Mouse (Mus musculus) spleen, adult 18-20 months (tissue): ENCODE data around the gene Pgm5.
"Not testable (repeated sequence)": the region's sequence is repeated elsewhere in the genome, so short reads cannot be mapped to it uniquely, and the experiment has no call there.

Source experiments
- DNase-seq, 2 experiments: peaks; one replicate each; pipeline ENCODE4 v3.0.0; 2022; ENCODE audit warnings: mixed read lengths in 2 of 2

Gene Pgm5

DNA sequence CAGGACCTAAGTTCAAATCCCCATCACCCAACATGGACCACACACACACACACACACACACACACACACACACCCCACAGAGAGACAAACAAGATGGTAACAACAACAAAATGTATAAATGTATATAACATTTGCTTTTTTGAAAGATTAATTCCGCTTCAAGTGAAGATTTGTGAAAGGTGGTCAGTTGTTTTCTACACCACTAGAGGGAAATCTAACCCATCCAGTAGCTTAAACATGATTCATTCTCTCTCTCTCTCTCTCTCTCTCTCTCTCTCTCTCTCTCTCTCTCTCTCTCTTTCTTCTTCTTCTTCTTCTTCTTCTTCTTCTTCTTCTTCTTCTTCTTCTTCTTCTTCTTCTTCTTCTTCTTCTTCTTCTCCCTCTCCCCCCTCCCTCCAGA, 158.5 kb downstream of the Pgm5 start:
- DNase-seq = not testable (repeated sequence)

DNA sequence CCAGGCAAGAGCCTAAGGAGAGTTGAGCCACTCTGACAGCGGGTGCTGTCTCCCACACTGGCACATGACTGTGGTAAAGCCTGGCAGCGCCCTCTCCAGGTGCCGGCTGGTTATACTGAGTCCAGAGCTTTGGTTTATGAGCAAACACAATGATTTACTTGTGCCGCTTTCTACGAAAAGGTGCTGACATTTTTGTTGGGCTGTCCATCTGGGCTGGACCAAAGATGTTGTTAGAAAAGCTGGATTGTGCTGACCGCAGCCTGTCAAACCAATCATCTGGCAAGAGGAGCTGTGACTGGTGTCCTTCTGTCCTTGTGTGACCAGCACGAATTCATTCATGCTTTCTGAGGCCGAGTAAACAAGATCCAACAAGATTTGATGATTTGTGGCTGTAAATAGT, 159.9 kb downstream of the Pgm5 start:
- DNase-seq = peak in 1 of 2 experiments; percentile 17

DNA sequence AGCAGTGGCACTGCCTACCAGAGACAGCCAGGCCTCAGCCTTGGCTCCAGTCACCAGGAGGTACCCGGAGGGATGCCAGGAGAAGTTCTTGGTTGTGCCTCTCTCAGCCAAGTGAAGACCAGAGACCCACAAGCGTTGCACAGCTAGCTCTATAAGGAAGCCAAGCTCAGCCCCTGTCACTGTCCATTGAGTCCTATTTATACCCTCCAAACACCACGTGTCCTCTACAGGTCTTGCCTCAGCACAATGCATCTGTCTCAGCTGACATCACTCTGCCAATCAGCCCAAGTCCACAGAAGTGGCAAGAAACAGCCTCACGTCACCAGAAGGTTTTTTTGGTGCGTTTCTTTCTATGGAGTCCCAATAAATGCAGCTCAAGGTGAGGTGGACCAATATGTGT, 161.0 kb downstream of the Pgm5 start:
- no peak for DNase-seq

GRCm38 (mm10) chr19:24699910-24700309, 161.7 kb downstream of the Pgm5 start:
- no peak for DNase-seq

- no peak for DNase-seq
These were observed 162.5 kb downstream of the Pgm5 start for GRCm38 (mm10) chr19:24699196-24699595.

DNA sequence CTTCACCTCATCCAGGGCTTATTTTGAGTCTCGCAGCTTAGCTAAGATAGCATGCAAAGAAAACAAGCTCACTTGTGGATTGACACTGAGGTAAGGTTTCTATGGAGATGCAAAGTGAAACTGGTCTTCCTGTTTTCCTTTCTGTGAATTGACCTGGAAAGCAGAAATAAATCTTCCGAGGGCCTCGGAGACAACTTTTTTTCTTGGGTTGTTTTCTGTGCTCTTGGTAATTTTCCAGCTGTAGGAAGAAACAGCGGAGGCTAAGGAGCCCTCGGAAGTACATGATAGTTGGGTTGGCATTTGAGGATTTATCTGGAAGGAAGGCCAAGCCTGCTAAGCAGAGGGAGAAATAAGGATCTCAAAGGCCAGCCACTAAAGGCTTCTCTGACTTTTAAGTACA, 163.0 kb downstream of the Pgm5 start:
- DNase-seq = no peak

GRCm38 (mm10) chr19:24697946-24698345, 163.7 kb downstream of the Pgm5 start:
- no peak for DNase-seq

DNA sequence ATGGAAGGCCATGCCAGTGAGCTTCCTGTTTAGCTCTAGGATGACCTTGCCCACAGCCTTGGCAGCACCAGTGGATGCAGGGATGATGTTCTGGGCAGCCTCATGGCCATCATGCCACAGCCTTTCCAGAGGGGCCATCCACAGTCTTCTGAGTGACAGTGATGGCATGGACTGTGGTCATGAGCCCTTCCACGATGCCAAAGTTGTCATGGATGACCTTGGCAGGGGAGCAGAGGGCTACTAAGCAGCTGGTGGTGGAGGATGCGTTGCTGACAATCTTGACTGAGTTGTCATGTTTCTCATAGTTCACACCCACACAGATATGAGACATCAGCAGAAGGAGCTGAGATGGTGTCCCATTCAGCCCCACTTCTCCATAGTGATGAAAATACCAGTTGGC, 169.0 kb downstream of the Pgm5 start:
- DNase-seq = no peak

DNA sequence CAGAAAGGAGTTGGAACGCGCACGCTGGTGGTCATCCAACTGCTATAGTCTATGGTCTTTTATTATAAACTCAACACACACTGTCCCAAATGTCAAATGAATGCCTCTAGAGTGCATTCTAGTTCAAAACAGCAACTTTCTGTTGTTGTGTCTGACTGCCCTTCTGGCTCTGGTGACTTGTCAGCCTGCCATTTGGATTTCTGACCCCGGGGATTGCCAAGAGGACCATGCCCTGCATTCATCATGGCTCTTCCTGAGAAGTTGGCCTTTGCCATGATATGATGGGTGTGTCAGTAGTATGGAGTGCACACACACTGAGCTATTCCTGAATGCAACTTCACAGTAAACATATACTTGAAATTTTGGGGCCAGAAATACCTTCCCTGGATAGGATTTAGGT, 172.1 kb downstream of the Pgm5 start:
- DNase-seq = no peak

GRCm38 (mm10) chr19:24688327-24688726, 173.3 kb downstream of the Pgm5 start:
- DNase-seq = no peak

DNA sequence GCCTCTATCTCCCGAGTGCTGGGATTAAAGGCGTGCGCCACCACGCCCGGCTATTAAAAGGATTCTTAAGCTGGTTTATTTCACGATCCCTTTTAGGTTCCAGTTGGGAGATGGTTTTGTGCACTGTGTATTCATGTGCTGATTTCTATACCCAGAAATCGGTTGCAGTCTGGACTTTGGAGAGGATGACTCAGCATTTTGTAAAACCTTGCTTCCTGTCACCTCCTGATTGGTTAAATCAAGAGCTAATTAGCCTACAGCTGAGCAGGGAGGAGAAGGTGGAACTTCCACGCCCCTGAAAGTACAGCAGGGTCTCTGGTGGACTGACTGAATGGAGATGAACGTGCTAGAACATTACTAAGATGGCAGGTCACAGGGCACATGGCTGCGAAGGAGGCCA, 175.2 kb downstream of the Pgm5 start:
- DNase-seq = no peak

DNA sequence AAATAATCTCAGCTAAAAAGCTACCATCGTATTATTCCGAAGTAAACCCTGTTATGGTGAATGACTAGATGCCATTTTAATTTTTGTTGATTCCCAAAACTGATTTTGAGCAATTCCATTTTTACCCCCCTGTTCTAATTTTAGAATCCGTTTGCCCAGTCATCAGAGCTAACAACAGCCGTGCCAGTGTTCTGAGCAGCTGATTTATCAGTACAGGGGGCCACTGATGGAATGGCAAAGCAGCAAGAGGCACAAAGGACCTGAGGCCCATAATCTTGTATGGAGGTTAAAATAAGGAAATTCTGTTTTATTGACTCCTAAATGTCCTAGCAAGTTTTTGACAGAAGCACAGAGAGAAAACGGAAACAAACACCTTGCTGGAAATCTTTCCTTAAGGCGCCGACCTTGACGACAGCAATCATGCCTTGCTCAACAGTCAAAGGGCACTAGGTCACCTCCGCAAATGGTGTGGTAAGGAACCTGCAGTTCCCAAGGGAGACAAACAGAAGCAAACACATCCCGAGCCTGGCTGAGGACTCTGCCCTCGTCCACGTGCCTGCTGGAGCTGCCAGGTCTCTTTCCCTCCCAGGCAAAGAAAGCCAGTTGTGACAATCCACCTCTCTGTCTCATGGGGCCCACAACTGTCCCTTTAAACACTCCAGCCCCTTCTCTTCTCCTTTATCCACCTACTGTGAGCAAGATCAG, 178.5 kb downstream of the Pgm5 start:
- DNase-seq = no peak

DNA sequence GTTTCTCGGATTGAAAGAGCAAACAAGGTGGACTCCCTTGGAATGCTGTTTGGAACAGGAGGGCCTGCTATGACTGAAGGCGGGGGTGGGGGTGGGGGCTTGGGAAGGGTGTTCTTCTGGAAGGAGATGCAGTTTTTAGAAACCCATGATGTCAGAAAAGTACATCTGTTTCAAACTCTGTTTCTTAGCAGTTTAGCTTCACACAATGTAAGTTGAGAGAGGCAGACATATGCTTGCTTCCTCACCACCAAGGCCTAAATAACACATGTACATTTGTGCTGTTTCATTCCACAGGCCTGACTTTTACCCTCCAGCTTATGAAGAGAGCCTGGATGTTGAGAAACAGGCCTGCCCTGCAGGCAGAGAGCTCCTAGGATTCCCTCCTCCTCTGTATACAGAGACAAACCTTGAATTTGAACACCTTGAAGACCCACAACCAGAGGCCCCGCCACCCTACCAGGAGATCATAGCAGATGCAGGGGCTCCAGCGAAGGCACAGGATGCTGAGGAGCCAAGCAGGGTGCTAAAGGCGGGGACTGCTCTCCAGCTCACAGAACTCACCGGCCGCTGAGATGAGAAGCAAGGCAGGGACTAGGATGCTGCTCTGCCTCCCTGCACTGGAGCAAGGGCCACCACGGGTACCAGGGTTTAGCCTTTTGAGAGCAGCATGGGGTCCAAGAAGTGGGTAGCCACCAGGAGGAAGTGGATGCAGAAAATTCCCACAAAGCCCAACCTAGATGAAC, 184.2 kb downstream of the Pgm5 start:
- DNase-seq = no peak

DNA sequence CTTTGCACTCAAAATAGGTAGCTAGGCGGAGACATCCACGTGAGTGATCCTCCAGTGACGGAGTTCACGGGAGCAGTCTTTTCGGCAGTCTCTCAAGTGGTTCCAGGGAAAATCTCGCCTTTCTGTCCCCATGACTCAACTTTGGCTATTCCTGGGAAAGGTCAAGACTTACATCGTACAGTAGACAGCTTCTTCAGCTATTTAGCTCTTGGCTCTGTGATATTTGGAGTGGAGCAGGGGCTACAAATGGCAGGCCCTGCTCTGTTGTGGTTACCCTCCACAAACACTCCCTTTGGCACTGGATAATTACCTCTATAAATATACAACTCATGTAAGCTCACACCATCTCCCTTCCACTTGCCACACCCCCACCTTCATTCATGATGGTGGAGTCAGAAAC, 185.2 kb downstream of the Pgm5 start:
- no peak for DNase-seq

GRCm38 (mm10) chr19:24673762-24674161, 187.9 kb downstream of the Pgm5 start, which contains the start of gene Tmem252:
Tmem252 (plus strand) TSS chr19:24674008.
- no peak for DNase-seq

DNA sequence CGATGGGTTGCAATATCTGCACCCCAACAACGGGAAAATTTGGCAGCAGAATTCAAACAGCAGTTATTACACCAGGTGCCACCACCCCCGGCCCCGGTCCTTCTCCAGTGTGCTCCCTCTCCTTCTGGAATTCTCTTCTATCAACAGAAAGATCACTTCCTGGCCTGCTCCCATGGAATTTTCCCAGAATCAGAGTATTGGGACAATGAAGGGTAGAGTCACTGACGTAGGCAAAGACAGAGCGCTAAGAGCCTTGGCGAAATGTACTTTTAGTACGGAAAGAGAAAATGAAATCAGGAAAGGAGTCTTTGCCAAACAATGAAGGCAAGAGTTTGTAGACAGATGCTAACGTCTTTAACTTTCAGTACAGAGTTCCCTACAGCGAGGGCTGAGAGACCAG, 188.3 kb downstream of the Pgm5 start:
- no peak for DNase-seq

DNA sequence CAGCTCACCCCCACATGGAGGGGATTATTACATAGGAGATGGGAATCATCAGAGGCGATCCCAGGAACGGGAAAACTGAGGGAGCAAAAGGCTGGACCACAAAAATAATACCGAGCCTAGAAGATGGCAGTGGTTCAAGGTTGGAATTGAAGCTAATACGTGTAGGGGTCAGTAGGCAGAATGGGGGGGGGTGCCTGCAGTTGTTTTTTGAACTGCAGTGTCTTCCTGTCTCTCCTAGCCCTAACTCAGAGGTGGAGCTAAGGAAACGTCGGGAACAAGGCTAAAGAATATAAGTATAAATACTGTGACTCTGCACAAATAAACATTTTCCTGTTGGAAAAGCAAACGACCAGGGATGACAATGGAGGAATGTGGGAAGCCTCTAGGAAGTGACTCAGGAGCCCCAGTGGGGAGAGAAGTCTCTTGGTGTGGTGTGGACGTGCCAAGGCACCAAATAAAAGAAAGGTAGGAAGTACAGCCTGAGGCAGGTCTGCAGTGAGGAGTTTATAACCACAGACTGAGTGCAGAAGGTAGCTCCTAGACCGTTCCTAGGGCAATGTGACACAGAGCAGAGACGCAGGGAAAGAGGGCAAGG, 189.2 kb downstream of the Pgm5 start:
- DNase-seq = no peak

DNA sequence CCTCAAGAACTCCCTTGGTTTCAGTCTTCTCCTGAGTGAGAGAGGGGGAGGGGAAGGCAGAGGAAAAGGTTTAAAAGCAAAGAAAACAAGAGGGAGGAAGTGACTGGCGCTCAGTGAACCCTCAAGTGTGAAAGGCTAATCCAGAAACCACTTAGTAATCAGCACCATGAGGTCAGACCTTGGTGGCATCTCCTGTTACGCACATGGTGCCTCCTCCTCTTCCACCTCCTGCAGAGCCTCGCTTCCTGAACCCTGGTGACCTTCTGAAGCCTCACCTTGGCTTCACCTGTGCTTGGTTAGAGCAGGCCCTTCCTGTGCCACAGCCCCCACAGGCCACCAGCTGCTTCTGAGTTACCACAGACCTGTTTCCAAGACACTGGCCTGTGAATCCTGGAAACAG, 190.1 kb downstream of the Pgm5 start:
- DNase-seq = peak in 1 of 2 experiments; percentile 18

DNA sequence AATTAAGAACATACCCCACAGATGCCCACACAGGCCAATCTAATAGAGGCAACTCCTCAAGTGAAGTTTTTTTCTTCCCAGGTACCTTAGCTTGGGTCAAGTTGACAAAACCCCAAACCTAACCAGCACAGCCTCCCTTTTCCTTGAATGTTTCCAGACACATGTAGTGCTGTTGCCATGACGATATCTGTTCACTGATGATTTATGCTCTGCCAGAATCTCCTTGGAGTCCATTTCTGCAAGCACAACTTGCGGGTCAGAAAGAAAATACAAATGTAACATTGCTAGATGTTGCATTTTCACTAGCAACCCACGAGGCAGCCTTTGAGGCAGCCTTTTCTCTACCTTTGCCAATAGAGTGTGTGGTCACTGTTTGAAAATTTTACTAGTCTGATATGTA, 194.1 kb downstream of the Pgm5 start:
- DNase-seq = no peak

- no peak for DNase-seq
These were observed 195.9 kb downstream of the Pgm5 start for GRCm38 (mm10) chr19:24665771-24666170.

- DNase-seq = no peak
These were observed 199.3 kb downstream of the Pgm5 start for GRCm38 (mm10) chr19:24662346-24662745.

DNA sequence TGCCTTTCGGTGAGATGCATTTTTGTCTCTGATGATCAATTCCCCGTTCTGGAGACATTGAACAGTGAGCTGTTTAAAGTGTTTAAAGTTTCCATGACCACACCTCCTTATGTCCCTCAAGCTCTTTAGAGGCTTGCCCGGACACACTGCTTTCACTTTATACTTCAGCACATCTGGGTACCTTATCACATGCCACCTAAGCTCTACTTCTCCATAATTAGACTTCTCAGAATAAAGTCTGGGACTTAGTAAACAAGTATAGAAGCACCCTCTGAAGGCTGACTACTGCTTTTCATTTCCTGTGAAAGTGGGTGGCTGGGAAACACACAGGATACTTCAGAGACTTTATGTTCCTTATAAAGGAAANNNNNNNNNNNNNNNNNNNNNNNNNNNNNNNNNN, 204.7 kb downstream of the Pgm5 start:
- DNase-seq = no peak

GRCm38 (mm10) chr19:24653230-24653799, 208.3 kb downstream of the Pgm5 start:
- no peak for DNase-seq
